Mouse (Mus musculus) megakaryocyte, embryonic 14.5 days (primary cell): Measurements from ENCODE around the gene Haus6. TPM values are rescaled to one million over a fixed set of nuclear protein-coding genes. Genes with fewer than 3 reads are reported as not detected.

Experiments used
- H3K27me3 ChIP-seq: replicated peaks from 2 replicates; pipeline ENCODE3; 2012; ENCODE audit warnings: inconsistent platforms
- H3K36me3 ChIP-seq: replicated peaks from 2 replicates; pipeline ENCODE3; 2012; ENCODE audit warnings: low read length, inconsistent platforms, mixed read lengths
- H3K4me1 ChIP-seq: 2 replicates; pipeline ENCODE4 v1.6.1; 2012; ENCODE audit warnings: inconsistent platforms
- H3K4me3 ChIP-seq: replicated peaks from 2 replicates; pipeline ENCODE3; 2012; ENCODE audit warnings: moderate library complexity, mild to moderate bottlenecking, inconsistent platforms
- H3K9me3 ChIP-seq: 2 replicates; pipeline ENCODE4 v1.6.1; 2012; ENCODE audit warnings: inconsistent platforms
- FLI1 ChIP-seq: IDR thresholded peaks from 2 replicates; pipeline ENCODE4 v1.6.1; 2012; ENCODE audit warnings: low read length, inconsistent platforms, mixed read lengths
- GATA1 ChIP-seq: IDR thresholded peaks from 3 replicates; pipeline ENCODE4 v1.6.1; 2012; ENCODE audit warnings: mixed read lengths, low read length, inconsistent platforms, borderline replicate concordance
- polyA plus RNA-seq: library from polyadenylated mRNA; stranded (reverse); fragments of >175 nt; gene quantifications from 2 replicates; pipeline ENCODE4 v1.2.3, GENCODE M21; 2012; ENCODE audit warnings: low replicate concordance; ENCODE audit not compliant: insufficient read depth

Haus6 gene
- polyA plus RNA-seq, 1 experiment = 1.0 TPM

DNA sequence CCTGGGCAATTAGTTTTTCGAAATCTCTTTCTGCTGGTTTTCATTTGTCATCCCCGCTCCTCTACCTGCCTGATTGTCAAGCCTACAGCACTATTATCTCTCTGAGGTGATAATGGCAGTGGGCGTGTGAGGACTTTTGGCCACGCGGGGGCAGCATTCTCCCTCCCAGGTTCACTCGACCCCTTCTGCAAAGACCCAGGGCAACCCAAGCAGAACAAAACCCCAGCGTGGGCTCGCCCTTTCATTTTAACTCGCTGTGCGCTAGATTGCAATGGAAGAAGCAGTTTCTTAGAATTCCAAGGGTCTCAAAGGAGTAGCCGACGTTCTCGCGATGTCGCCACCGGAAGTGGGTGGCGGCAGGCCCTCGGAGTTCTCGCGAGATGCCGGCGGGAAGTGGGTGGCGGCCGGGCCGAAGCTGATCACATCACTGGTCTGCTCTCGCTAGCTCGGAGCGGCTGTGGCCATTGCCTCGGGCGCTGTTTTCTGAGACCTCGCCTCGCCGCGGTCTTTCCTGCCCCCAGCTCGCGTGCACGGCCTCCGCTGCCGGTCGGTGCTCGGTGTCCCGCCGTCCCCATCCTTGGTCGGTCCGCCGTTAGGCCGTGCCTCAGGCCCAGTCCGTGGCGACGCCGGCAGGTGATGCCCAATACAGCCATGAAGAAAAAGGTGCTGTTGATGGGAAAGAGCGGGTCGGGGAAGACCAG lies 36.4 kb downstream of the Haus6 start, which contains the start of gene Rraga:
TSS of gene Rraga (plus strand) at position 386 of the 701 bp plus-strand sequence.
- Histone ChIP-seq H3K27me3 (no peaks in the 10 kb centered on the region), H3K4me3 (peak within 1 kb of the TSS; percentile 100), H3K36me3 (peaks cover 27% of the 10 kb centered on the region), H3K4me1 (peaks cover 63% of the 10 kb centered on the region), H3K9me3 (no peaks in the 10 kb centered on the region)
- TF ChIP-seq GATA1 (no peak), FLI1 (peak; percentile 97)

- peaks cover 23% of the 10 kb centered on the region for H3K36me3 ChIP-seq
- no peaks in the 10 kb centered on the region for H3K27me3 ChIP-seq
- H3K4me1 ChIP-seq = peaks cover 65% of the 10 kb centered on the region
- no peaks in the 10 kb centered on the region for H3K9me3 ChIP-seq
- TF ChIP-seq FLI1 = no peak
- TF ChIP-seq GATA1 = no peak
- H3K4me3 ChIP-seq = peak overlapping the region; percentile 100
These were observed 36.9 kb downstream of the Haus6 start for GRCm38 (mm10) chr4:86574939-86575282.

- H3K27me3 ChIP-seq = peaks cover 20% of the 10 kb centered on the region
- H3K36me3 ChIP-seq = no peaks in the 10 kb centered on the region
- TF ChIP-seq GATA1 (no peak), FLI1 (no peak)
- no peak overlapping the region for H3K4me3 ChIP-seq
- H3K9me3 ChIP-seq = no peaks in the 10 kb centered on the region
- H3K4me1 ChIP-seq = peaks cover 41% of the 10 kb centered on the region
These were observed 50.8 kb downstream of the Haus6 start for GRCm38 (mm10) chr4:86561061-86561460.

DNA sequence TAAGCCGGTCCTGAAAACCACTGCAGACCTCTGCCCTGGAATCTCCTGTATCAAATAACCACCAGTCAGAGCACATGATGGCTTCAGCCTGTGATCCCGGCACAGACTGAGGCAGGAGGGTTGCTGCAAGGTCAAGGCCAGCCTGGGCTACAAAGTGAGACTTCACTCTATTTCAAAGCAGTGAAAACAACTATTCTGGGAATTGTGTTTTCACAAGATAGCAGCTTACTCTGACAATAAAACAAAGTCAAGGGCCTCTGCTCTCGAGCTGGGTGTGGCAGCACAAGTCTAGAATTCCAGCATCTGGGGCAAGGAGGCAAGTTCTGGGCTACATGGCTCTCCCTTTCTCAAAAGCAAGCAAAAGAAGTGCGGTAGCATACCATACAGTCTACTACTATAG lies 52.8 kb downstream of the Haus6 start:
- Histone ChIP-seq H3K36me3 (no peaks in the 10 kb centered on the region), H3K27me3 (peaks cover 20% of the 10 kb centered on the region), H3K9me3 (no peaks in the 10 kb centered on the region), H3K4me3 (no peak overlapping the region), H3K4me1 (peaks cover 24% of the 10 kb centered on the region)
- no peak for TF ChIP-seq GATA1
- no peak for TF ChIP-seq FLI1

- Histone ChIP-seq H3K4me1 (peaks cover 17% of the 10 kb centered on the region), H3K36me3 (no peaks in the 10 kb centered on the region), H3K9me3 (no peaks in the 10 kb centered on the region), H3K4me3 (no peak within 1 kb of the TSS), H3K27me3 (peaks cover 20% of the 10 kb centered on the region)
- no peak for TF ChIP-seq FLI1
- TF ChIP-seq GATA1 = no peak
These were observed 53.6 kb downstream of the Haus6 start, which contains the start of gene Saxo1 for GRCm38 (mm10) chr4:86558228-86558627. Gene Saxo1, minus strand, starts transcription at chr4:86558328.

DNA sequence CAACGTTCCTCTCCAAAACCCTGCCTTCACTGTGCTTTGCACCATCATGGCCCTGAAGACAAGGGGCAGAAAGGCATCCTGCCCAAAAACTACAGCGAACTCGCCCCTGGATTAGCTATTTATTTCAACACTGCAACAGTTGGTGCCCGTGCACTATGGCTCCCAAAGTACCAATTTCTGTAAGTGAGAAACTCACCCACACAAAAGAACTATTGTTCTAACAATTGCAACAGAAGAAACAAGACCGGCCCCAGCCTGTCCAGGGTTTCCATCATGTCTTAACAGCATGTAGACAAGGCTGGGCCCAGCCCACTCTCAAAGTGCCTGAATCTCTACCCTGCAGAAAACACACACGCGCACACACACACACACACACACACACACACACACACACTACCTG lies 54.5 kb downstream of the Haus6 start:
- Histone ChIP-seq H3K27me3 (peaks cover 20% of the 10 kb centered on the region), H3K9me3 (no peaks in the 10 kb centered on the region), H3K36me3 (no peaks in the 10 kb centered on the region), H3K4me1 (peaks cover 15% of the 10 kb centered on the region), H3K4me3 (no peak overlapping the region)
- TF ChIP-seq FLI1 = no peak
- no peak for TF ChIP-seq GATA1

- TF ChIP-seq GATA1 (no peak), FLI1 (no peak)
- Histone ChIP-seq H3K4me1 (peaks cover 10% of the 10 kb centered on the region; the same call in 1 of the 2 replicates), H3K27me3 (peaks cover 25% of the 10 kb centered on the region), H3K4me3 (no peak overlapping the region), H3K36me3 (no peaks in the 10 kb centered on the region), H3K9me3 (no peaks in the 10 kb centered on the region)
These were observed 56.7 kb downstream of the Haus6 start for GRCm38 (mm10) chr4:86555035-86555707.

DNA sequence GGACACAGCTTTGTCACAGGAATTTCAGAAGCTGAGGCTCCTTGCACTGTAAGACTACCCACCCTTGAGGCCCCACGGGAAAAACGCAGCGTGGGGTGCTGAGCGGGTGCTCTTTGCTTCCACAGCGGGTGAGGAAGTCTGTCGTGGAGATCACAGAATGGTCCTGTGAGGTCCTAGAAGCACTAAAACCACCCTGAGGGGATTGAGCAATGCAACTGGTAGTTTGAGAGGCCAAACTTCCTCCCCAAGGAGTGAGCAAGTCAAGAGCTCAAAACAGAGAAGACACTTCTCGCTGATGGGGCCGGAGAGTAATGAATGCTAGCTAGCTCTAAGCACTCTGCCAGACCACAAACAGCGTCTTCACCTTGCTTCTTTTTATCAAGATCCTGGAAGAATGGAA lies 63.5 kb downstream of the Haus6 start:
- TF ChIP-seq FLI1 (no peak), GATA1 (no peak)
- H3K9me3 ChIP-seq = no peaks in the 10 kb centered on the region
- peaks cover 12% of the 10 kb centered on the region for H3K27me3 ChIP-seq
- no peaks in the 10 kb centered on the region for H3K36me3 ChIP-seq
- no peak overlapping the region for H3K4me3 ChIP-seq
- H3K4me1 ChIP-seq = peaks cover 3% of the 10 kb centered on the region; the same call in 1 of the 2 replicates

DNA sequence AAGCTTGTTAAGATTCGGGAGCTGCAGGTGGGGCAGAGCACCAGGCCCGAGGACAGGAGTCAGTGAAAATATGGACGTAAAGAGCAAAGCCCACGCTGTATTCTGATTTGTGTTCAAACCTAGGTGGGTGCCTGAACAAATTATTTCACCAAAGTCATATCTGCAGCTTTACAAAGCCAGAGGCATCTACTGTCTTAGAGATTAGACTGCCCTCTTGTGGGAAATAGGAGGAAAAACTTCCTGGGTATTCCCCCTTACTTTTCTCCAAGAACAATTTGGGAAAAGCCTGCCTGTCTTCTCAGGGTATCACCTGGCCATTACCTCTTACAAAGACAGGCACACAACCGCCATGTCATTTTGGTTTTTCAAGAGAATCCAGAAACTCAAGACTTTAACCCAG lies 66.2 kb downstream of the Haus6 start:
- Histone ChIP-seq H3K9me3 (no peaks in the 10 kb centered on the region), H3K4me1 (peaks cover 3% of the 10 kb centered on the region; the same call in 1 of the 2 replicates), H3K4me3 (no peak overlapping the region), H3K36me3 (no peaks in the 10 kb centered on the region), H3K27me3 (peaks cover 3% of the 10 kb centered on the region)
- TF ChIP-seq GATA1 (no peak), FLI1 (no peak)

- Histone ChIP-seq H3K4me1 (peaks cover 3% of the 10 kb centered on the region; the same call in 1 of the 2 replicates), H3K27me3 (peaks cover 3% of the 10 kb centered on the region), H3K4me3 (no peak overlapping the region), H3K9me3 (no peaks in the 10 kb centered on the region), H3K36me3 (no peaks in the 10 kb centered on the region)
- TF ChIP-seq GATA1 = no peak
- TF ChIP-seq FLI1 = no peak
These were observed 67.9 kb downstream of the Haus6 start for GRCm38 (mm10) chr4:86543999-86544398.

DNA sequence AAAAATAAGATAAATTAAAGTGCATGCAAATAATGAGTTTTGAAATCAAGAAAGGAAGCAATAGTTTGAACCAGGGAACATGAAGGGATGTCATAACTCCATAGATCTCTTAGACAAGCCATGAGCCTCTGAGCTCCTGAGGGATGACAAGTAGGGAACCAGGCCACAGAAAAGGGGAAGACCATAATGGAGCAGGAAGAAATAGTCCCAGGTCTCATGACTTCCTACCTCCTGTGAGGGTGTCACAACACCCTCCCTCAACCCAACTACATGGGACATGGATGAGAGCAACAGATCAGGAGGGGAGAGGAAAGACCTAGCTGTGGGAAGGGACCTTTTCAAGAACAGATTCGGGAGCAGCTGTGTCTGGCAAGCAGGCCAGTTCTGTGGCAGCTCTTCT lies 70.3 kb downstream of the Haus6 start:
- H3K9me3 ChIP-seq = no peaks in the 10 kb centered on the region
- H3K4me3 ChIP-seq = no peak overlapping the region
- H3K27me3 ChIP-seq = no peaks in the 10 kb centered on the region
- no peaks in the 10 kb centered on the region for H3K4me1 ChIP-seq
- no peaks in the 10 kb centered on the region for H3K36me3 ChIP-seq
- TF ChIP-seq FLI1 (no peak), GATA1 (no peak)
